Mouse (Mus musculus): ENCODE measurements around the gene Sox13.

DNA sequence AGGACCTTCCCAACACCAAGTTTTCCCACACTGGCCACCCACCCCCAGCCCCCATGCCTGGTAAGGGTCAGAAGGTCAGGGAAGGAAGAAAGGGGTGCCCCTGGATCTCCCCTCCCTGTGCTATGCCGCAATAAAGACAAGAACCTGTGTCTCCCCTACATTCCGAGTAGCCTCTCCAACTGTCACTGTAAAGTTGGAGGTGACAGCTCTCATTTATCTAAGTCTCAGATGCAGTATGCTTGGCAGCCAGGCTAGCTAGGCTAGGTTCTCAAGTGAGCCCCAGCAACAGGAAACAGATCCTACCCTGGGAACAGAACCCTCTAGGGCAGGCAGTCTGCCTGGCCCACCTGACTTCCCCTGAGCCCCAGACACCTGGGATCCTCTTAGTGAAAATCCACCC is 3.1 kb downstream of the Sox13 start:
- no peak for TF ChIP-seq CTCF (IDR thresholded peaks at IDR 0.05; ENCODE audit: extremely low read depth, insufficient read length, insufficient replicate concordance, low read depth, low read length)
- no peak for TF ChIP-seq POLR2A (IDR thresholded peaks at IDR 0.05; ENCODE audit: low read depth, low read length)

Data from small intestine, adult 2 months (tissue).